Mouse (Mus musculus): ENCODE measurements around the gene Acin1. TPM values are rescaled to one million over a fixed set of nuclear protein-coding genes. Genes with fewer than 3 reads are reported as not detected.

Acin1 gene
- 40.7 TPM for polyA plus RNA-seq (2014; fragmentation: Illumina TruSeq; extraction: RNeasy Lipid Tissue Mini Kit (QIAGEN cat#74804); ENCODE audit: low read depth, low replicate concordance)

DNA sequence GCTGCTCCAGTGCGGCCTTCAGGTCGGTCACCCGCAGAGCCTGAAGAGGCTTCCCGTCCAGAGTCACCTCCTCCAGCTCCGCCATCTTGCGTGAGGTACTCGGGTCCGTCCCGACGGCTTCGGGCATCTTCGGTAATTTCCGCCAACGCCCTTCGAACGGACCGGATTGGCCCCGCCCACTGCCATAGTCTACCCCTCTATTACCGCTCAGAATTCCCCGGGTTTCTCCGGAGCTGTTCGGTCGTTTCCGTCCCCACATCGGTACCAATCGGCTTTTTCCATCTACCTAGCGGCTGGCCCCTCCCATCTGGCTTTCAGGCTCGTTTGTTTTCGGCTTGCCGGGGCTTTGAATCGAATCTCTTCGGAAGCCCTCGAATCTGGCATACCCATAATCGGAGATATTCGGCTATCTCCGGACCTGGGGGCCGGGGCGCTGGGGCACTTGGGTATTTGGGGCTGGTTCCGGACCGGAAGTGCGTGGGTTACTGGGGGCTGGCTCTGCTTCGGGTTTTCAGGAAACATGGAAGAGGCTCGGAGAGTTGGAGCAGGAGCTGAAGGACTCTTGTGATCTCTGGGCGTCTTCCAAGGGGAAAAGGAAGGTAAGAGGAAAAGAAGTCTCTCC lies at the start of gene Acin1:
Acin1 (minus strand) TSS at position 410 of the 622 bp plus-strand sequence.

DNA sequence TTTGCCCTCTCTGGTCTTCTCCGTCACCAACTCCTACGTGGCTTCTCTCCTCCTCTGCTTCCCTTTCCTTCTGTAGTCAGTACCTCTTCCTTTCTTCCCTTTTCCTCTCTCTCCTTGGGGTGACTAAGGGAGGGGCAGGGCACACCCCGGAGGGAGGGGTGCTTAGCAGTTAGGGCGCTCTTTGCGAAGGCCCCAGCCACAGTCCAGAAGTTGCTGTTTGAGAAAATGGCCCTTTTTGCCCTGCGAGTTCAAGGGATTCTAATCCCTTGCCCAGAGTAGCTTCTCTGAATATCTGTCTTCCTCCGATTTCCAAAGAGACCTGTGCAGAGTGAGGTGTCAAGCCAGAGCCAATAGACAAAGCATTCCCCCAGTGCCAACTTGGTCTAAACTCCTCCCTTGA lies 25.3 kb upstream of the Acin1 start, which contains the start of gene Cebpe:
Cebpe (minus strand) TSS at position 101 of the 400 bp plus-strand sequence.

DNA sequence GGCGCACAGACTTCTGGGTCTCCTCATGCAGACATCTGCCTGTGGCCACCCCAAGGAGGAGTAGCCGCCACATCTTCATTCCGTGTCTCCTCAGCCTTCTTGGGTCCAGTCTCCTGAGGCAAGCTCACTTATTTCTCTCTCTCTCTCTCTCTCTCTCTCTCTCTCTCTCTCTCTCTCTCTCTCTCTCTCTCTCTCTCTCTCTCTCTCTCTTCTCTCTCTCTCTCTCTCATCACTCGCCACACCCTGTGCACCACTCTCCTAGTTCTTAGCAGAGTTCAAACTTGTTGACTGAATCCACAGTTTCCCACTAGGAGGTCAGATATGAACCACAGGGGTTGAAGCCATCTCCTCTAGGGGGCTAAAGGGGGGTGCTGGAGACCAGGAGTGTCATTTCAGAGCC lies 12.0 kb upstream of the Acin1 start, which contains the start of gene Gm29776:
Gm29776 (minus strand) TSS at position 101 of the 400 bp plus-strand sequence.

DNA sequence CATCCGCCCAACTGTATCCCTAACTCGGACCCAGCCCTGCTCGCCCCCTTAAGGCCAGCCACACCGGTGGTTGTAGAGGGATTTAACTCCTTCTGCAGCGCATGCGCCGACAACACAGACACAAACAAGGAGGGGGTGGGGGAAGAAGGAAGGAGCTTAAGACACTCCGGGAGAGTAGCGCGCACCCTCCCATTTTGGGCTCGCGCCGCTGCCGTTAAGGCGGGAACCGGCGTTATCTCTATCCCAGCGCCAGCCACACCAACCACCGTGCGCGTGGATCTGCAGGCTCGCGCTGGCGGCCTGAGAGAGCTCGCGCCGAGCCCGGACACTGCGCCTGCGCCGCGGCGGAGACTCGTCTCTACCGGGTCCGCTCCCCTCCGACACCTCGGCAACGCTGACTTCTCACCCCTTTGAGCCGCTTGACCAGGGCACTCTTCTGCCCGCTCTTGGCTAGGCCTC lies 639 bp downstream of the Acin1 start, which contains the start of gene 1700123O20Rik:
1700123O20Rik (plus strand) TSS at position 154 of the 459 bp plus-strand sequence.

DNA sequence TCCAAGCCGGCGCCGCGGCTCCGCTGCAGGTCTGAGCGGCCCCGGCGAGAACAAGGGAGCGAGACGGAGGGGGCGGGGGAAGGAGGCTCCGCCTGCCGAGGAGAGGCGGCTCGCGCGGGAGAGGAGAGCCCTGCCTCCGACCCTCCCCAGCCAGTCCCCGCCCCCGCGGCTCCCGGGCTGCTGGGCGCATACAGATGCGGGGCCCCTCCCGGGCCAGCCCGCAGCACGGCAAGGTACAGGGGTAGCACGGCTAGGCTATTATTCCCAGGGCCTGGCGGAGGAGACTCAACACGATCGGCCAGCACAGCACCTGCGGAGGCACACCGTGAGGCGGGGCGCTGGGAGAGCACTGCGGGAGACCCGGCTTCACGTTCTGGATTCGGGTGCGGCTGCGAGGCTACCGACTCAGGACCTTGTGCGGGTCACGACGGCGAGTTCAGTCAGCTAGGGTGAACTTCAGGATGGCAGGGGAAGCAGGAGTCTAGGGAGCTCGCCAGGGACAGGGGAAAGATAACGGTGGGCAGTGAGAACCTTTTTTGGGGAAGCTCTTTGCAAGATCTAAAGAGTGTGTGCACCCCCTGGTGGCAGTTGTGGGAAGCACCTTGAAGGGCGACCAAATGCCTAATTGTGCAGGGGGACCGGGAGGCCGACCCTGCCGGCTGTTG lies 45.3 kb downstream of the Acin1 start, which contains the start of gene Cdh24:
Cdh24 (minus strand) TSS at position 60 of the 665 bp plus-strand sequence.

DNA sequence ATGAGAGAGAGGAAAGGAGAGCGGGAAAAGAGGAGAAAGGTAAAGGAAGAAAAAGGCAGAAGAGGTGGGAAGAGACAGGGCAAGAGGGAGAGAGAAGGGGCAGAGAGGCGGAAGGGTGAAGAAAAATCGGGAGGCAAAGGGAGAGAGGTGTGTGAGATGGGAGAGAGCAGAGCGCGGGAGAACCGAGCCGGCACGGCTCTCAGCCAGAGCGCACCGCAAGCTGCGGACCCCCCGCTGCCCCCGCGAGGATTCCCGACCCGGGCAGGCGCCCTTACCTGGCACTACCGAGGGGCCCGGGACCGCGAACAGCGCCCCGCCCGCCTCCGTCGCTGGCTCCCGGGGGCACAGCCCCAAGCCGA lies 45.8 kb downstream of the Acin1 start, which contains the start of gene Gm17606:
Gm17606 (plus strand) TSS at position 7 of the 359 bp plus-strand sequence.

DNA sequence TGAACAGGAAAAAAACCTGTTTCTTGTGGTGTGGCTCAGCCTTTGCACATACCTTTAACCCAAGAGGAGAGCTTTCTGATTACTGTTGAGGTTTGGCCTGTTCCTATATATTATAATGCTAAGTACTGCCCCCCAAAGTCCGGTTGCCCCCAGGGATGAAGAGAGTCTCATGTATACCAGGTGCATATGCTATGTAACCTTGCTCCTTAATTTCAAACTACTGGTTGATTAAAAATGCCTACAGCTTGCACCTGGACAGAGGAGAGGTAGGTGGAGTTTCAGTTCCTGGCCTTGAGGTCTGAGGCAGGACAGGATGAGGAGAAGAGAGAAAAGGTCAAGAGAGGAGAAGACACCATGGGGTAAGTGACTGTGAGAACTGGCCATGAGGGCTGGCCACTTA lies 65.6 kb downstream of the Acin1 start, which contains the start of gene Psmb11:
Psmb11 (plus strand) TSS at position 301 of the 400 bp plus-strand sequence.

DNA sequence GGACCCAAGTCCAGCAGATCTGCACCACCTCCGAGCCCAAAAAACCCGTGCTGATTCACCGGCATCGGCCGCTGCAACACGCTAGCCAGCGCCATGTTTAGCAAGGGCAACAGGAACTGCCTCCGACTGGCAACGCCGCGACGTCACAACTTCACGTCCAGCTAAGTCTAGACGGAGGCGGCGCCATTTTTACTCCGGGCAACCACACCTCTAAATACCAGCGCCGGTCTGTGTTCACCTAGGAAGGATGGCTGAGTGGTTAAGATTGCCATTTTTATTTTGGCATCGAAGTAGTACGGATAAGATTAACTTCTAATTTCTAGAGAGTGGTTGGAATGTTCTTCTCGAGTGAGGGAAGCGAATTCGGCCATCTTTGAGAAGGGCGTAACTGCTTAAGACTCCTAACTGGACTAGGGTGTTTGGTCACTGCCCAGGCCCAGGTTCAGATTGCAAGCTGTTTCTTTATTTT lies 68.8 kb downstream of the Acin1 start, which contains the start of gene Psmb5:
Psmb5 (minus strand) TSS at position 126 of the 469 bp plus-strand sequence.

DNA sequence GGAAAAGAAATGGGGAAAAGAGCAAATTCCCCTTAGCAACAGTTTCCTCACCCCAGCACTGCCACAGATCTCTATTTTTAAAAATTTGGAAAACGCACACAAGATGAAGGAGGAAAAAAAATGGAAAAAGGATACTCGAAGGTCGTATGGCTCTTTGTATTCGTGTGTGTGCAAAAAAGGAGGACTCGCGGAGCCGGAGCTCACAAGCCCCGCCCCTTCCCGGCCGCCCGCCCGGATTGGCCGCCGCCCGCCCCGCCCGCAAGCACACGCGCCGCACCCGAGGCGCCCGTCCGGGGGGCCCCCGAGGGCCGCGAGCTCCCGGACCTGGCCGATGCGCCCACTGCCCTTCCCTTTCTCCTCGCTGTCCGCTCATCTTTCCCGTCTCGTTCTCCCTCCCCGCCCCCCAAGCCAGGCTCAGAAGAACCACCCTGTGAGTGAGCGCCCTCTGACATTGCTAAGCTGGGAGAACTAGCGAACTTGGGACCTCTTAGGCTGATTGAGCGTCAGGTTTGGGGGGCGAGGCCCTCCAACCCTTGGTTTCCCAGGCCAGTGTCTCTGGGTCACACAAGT lies 80.9 kb downstream of the Acin1 start, which contains the start of gene 4931414P19Rik:
4931414P19Rik (minus strand) TSS at position 242 of the 570 bp plus-strand sequence.

Other genes starting within 250 kb of the Acin1 start
- 2.3 TPM for gene Lrp10, start 222.8 kb downstream of the Acin1 start, polyA plus RNA-seq (2014; fragmentation: Illumina TruSeq; extraction: RNeasy Lipid Tissue Mini Kit (QIAGEN cat#74804); ENCODE audit: low read depth, low replicate concordance)
- gene Rem2, start 210.8 kb downstream of the Acin1 start, polyA plus RNA-seq (2014; fragmentation: Illumina TruSeq; extraction: RNeasy Lipid Tissue Mini Kit (QIAGEN cat#74804); ENCODE audit: low read depth, low replicate concordance) = not detected
- 9.2 TPM for gene Prmt5, start 169.4 kb downstream of the Acin1 start, polyA plus RNA-seq (2014; fragmentation: Illumina TruSeq; extraction: RNeasy Lipid Tissue Mini Kit (QIAGEN cat#74804); ENCODE audit: low read depth, low replicate concordance)
- 2.4 TPM for gene Haus4, start 132.3 kb downstream of the Acin1 start, polyA plus RNA-seq (2014; fragmentation: Illumina TruSeq; extraction: RNeasy Lipid Tissue Mini Kit (QIAGEN cat#74804); ENCODE audit: low read depth, low replicate concordance)
- 5.1 TPM for gene Ajuba, start 109.4 kb downstream of the Acin1 start, polyA plus RNA-seq (2014; fragmentation: Illumina TruSeq; extraction: RNeasy Lipid Tissue Mini Kit (QIAGEN cat#74804); ENCODE audit: low read depth, low replicate concordance)
- 0.93 TPM for gene 4931414P19Rik, start 80.9 kb downstream of the Acin1 start, polyA plus RNA-seq (2014; fragmentation: Illumina TruSeq; extraction: RNeasy Lipid Tissue Mini Kit (QIAGEN cat#74804); ENCODE audit: low read depth, low replicate concordance)
- 7.7 TPM for gene Psmb5, start 68.9 kb downstream of the Acin1 start, polyA plus RNA-seq (2014; fragmentation: Illumina TruSeq; extraction: RNeasy Lipid Tissue Mini Kit (QIAGEN cat#74804); ENCODE audit: low read depth, low replicate concordance)
- not detected for gene Psmb11, start 65.5 kb downstream of the Acin1 start, polyA plus RNA-seq (2014; fragmentation: Illumina TruSeq; extraction: RNeasy Lipid Tissue Mini Kit (QIAGEN cat#74804); ENCODE audit: low read depth, low replicate concordance)
- gene Gm17606, start 46.0 kb downstream of the Acin1 start, polyA plus RNA-seq (2014; fragmentation: Illumina TruSeq; extraction: RNeasy Lipid Tissue Mini Kit (QIAGEN cat#74804); ENCODE audit: low read depth, low replicate concordance) = not detected
- not detected for gene Cdh24, start 45.6 kb downstream of the Acin1 start, polyA plus RNA-seq (2014; fragmentation: Illumina TruSeq; extraction: RNeasy Lipid Tissue Mini Kit (QIAGEN cat#74804); ENCODE audit: low read depth, low replicate concordance)
- 13.9 TPM for gene 1700123O20Rik, start 715 bp downstream of the Acin1 start, polyA plus RNA-seq (2014; fragmentation: Illumina TruSeq; extraction: RNeasy Lipid Tissue Mini Kit (QIAGEN cat#74804); ENCODE audit: low read depth, low replicate concordance)
- not detected for gene Gm29776, start 11.9 kb upstream of the Acin1 start, polyA plus RNA-seq (2014; fragmentation: Illumina TruSeq; extraction: RNeasy Lipid Tissue Mini Kit (QIAGEN cat#74804); ENCODE audit: low read depth, low replicate concordance)
- gene Cebpe, start 25.2 kb upstream of the Acin1 start, polyA plus RNA-seq (2014; fragmentation: Illumina TruSeq; extraction: RNeasy Lipid Tissue Mini Kit (QIAGEN cat#74804); ENCODE audit: low read depth, low replicate concordance) = not detected
- gene Slc7a8, start 95.0 kb upstream of the Acin1 start, polyA plus RNA-seq (2014; fragmentation: Illumina TruSeq; extraction: RNeasy Lipid Tissue Mini Kit (QIAGEN cat#74804); ENCODE audit: low read depth, low replicate concordance) = 0.82 TPM
- gene Rnf212b, start 127.2 kb upstream of the Acin1 start, polyA plus RNA-seq (2014; fragmentation: Illumina TruSeq; extraction: RNeasy Lipid Tissue Mini Kit (QIAGEN cat#74804); ENCODE audit: low read depth, low replicate concordance) = not detected
- gene Homez, start 184.0 kb upstream of the Acin1 start, polyA plus RNA-seq (2014; fragmentation: Illumina TruSeq; extraction: RNeasy Lipid Tissue Mini Kit (QIAGEN cat#74804); ENCODE audit: low read depth, low replicate concordance) = 3.0 TPM
- gene Ppp1r3e, start 190.6 kb upstream of the Acin1 start, polyA plus RNA-seq (2014; fragmentation: Illumina TruSeq; extraction: RNeasy Lipid Tissue Mini Kit (QIAGEN cat#74804); ENCODE audit: low read depth, low replicate concordance) = 4.6 TPM
- gene Bcl2l2, start 196.4 kb upstream of the Acin1 start, polyA plus RNA-seq (2014; fragmentation: Illumina TruSeq; extraction: RNeasy Lipid Tissue Mini Kit (QIAGEN cat#74804); ENCODE audit: low read depth, low replicate concordance) = 7.7 TPM
- not detected for gene Gm20521, start 196.5 kb upstream of the Acin1 start, polyA plus RNA-seq (2014; fragmentation: Illumina TruSeq; extraction: RNeasy Lipid Tissue Mini Kit (QIAGEN cat#74804); ENCODE audit: low read depth, low replicate concordance)
- gene Pabpn1, start 205.6 kb upstream of the Acin1 start, polyA plus RNA-seq (2014; fragmentation: Illumina TruSeq; extraction: RNeasy Lipid Tissue Mini Kit (QIAGEN cat#74804); ENCODE audit: low read depth, low replicate concordance) = 42.0 TPM
- gene Slc22a17, start 226.2 kb upstream of the Acin1 start, polyA plus RNA-seq (2014; fragmentation: Illumina TruSeq; extraction: RNeasy Lipid Tissue Mini Kit (QIAGEN cat#74804); ENCODE audit: low read depth, low replicate concordance) = not detected
- not detected for gene Efs, start 239.2 kb upstream of the Acin1 start, polyA plus RNA-seq (2014; fragmentation: Illumina TruSeq; extraction: RNeasy Lipid Tissue Mini Kit (QIAGEN cat#74804); ENCODE audit: low read depth, low replicate concordance)
- gene Il25, start 245.8 kb upstream of the Acin1 start, polyA plus RNA-seq (2014; fragmentation: Illumina TruSeq; extraction: RNeasy Lipid Tissue Mini Kit (QIAGEN cat#74804); ENCODE audit: low read depth, low replicate concordance) = not detected
- not detected for gene Cmtm5, start 249.3 kb upstream of the Acin1 start, polyA plus RNA-seq (2014; fragmentation: Illumina TruSeq; extraction: RNeasy Lipid Tissue Mini Kit (QIAGEN cat#74804); ENCODE audit: low read depth, low replicate concordance)